Mouse (Mus musculus): ENCODE measurements around the gene Lpxn. TPM values are rescaled to one million over a fixed set of nuclear protein-coding genes. Genes with fewer than 3 reads are reported as not detected.
A peak's percentile ranks its signal among the peaks of the same experiment; 100 is the strongest.

The Lpxn gene
- polyA plus RNA-seq, 1 experiment from 2014 or later: 1.0 TPM

DNA sequence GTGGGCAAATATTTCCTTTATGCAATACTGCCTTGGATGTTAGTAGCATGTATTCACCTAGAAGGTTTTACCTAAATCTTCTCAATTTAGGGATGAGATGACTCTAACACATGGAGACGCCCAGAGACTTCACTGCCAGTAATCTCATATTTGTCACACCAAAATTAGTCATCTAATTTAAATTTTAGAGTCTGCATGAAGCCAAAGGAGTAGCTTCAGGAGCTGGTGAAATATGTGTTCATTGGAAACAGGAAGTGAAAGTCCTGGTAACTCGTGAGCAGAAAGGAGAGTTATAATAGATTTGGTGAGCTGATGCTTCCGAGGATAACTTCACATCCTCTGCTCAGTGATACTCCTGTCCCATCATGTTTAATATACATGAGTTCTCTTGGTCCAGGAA lies 5.1 kb downstream of the Lpxn start:
- POLR2A ChIA-PET: interaction anchor here (0.6 kb wide), 1 partner anchor 164 kb away, joined by 4 read pairs; no protein-coding TSS in a partner anchor
- TF ChIP-seq CTCF (IDR thresholded peaks at IDR 0.05): no peak
- in situ Hi-C loops (cut with MboI; ENCODE audit: low pct_unique_long_range_greater_than_20kb): loop anchor here (5.0 kb wide), 2 partner anchors 209 to 284 kb away; no protein-coding TSS in a partner anchor
- DNase-seq (ENCODE audit: low read depth, low spot score): no peak
- H3K27me3 ChIP-seq: no peaks in the 10 kb centered on the region
- CTCF ChIA-PET: interaction anchor here (1.2 to 2.2 kb wide), 3 partner anchors 19 to 205 kb away, joined by 4 to 7 read pairs (median 7); no protein-coding TSS in a partner anchor
- ATAC-seq: no peak

DNA sequence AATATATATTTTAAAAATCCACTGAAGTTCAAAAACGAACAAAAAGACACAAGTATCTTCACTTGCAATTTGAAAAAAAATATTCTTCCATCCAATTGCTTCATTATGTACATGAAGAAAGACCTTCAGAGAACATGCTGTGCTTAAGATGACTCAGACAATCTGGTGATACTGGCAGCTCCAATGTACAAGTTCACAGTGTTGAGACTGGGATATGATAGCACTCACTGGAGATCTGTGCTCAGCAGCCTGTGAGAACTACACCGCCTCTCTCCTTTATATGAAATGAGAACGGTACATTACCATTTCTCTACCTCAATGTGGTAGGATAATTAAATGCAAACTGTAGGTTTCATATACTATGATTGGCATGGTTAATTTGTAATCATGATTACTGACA lies 6.8 kb downstream of the Lpxn start:
- POLR2A ChIA-PET: no interaction called here
- TF ChIP-seq CTCF (IDR thresholded peaks at IDR 0.05): no peak
- no peak for ATAC-seq
- in situ Hi-C loops (cut with MboI; ENCODE audit: low pct_unique_long_range_greater_than_20kb): loop anchor here (5.0 kb wide), 2 partner anchors 211 to 286 kb away; no protein-coding TSS in a partner anchor
- no peaks in the 10 kb centered on the region for H3K27me3 ChIP-seq
- CTCF ChIA-PET: interaction anchor here (2.2 kb wide), 1 partner anchor 207 kb away, joined by 7 read pairs; no protein-coding TSS in a partner anchor
- no peak for DNase-seq (ENCODE audit: low read depth, low spot score)

DNA sequence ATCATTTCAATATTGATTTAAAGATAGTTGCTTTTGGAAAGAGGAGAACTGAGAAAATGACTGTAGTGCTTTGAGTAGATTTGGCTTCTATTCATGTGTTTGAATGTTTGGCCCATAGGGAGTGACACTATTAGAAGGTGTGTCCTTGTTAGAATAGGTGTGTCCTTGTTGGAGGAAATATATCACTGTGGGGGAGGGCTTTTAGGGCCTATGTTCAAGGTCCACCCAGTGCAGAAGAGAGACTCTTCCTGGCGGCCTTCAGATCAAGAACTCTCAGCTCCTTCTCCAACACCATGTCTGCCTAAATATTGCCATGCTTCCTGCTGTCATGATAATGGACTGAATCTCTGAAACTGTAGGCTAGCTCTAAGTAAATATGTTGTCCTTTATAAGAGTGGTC lies 8.2 kb downstream of the Lpxn start:
- DNase-seq (ENCODE audit: low read depth, low spot score) (no peak), ATAC-seq (no peak)
- CTCF ChIA-PET: no interaction called here

DNA sequence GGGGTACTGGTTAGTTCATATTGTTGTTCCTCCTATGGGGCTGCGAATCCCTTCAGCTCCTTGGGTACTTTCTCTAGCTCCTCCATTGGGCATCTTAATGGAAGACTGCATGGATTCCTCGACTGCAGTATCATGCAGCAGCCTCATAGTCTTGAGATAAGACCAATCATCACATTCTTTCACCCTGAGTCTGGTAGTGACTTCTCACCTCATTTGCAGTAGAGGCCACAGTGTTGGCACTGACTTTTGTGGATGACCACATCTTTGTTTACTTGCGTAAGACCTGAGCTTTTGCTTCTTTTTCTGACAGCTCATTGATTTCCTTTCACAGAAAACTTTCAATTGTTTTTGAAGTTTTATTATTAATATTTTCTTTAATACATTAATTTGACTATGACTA lies 9.7 kb downstream of the Lpxn start:
- ChIA-PET POLR2A (no interaction called here), CTCF (interaction anchor here (1.4 to 2.1 kb wide), 3 partner anchors 206 to 250 kb away, joined by 3 to 5 read pairs (median 4); partner anchors contain the start of gene Gm4952)
- in situ Hi-C loops (cut with MboI; ENCODE audit: low pct_unique_long_range_greater_than_20kb): no loop called here
- TF ChIP-seq CTCF (IDR thresholded peaks at IDR 0.05): no peak
- no peaks in the 10 kb centered on the region for H3K27me3 ChIP-seq
- DNase-seq (ENCODE audit: low read depth, low spot score): no peak
- no peak for ATAC-seq

More for the DNA sequence above, 8.2 kb downstream of the Lpxn start:
- no peak for TF ChIP-seq CTCF (IDR thresholded peaks at IDR 0.05)
- POLR2A ChIA-PET: no interaction called here
- in situ Hi-C loops (cut with MboI; ENCODE audit: low pct_unique_long_range_greater_than_20kb): loop anchor here (5.0 kb wide), 2 partner anchors 212 to 287 kb away; no protein-coding TSS in a partner anchor
- H3K27me3 ChIP-seq: no peaks in the 10 kb centered on the region

DNA sequence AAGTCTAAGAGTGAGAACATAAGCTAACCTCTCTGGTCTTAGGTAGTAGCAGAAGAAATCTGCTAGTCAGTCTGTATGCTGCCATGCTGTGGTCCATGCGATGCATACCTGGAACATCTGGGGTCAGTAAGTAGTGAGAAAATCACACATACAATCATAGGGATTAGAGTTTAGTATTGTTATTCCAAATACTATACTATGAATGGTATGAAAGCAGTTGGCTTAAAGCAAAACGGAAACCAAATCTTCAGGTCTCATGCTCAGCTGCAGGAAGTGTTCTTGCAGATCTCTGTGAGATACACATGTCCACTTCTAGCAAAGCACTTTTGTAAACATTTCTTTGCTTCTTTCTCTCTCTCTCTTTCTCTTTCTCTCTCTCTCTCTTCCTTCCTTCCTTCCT lies 10.2 kb downstream of the Lpxn start:
- in situ Hi-C loops (cut with MboI; ENCODE audit: low pct_unique_long_range_greater_than_20kb): no loop called here
- TF ChIP-seq CTCF (IDR thresholded peaks at IDR 0.05): no peak
- no peaks in the 10 kb centered on the region for H3K27me3 ChIP-seq
- DNase-seq (ENCODE audit: low read depth, low spot score): no peak
- ChIA-PET POLR2A (no interaction called here), CTCF (interaction anchor here (0.6 to 2.1 kb wide), 4 partner anchors 14 to 251 kb away, joined by 3 to 5 read pairs (median 4); partner anchors contain the start of gene Gm4952)
- no peak for ATAC-seq

DNA sequence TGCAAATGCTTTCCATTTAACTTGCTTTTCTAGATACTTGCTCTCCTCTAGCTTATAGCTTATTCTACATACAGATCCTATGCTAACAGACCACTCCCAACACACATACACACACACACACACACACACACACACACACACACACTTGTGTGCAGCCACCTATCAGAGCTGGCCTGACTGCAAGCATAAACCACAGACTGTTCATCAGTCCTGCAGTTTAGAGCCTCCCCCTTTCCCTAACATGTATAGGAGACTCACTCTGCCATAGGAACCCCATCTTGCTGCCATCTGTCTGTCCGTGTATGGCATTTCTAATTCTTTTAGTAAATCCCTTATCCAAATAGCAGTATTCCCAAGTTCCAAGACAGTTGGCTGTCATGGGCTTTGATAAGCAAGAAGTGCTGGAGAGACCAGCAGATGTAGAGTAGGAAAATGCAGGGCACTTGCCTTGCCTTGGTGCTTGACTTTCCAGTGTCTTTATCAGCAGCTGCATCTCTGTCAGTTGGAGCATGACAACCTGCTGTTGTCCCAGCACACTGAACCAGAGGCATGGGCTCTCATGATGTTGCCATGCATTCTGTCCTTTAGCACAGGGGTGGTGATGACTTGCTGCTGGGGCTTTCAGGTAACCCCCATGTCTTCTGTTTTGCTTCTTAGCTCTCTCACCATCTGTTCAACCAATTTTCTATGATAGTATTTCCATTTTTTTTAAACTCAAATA lies 16.8 kb downstream of the Lpxn start:
- in situ Hi-C loops (cut with MboI; ENCODE audit: low pct_unique_long_range_greater_than_20kb): no loop called here
- ChIA-PET CTCF (interaction anchor here (0.8 to 1.6 kb wide), 5 partner anchors 11 to 303 kb away, joined by 3 read pairs; no protein-coding TSS in a partner anchor), POLR2A (no interaction called here)
- no peak for DNase-seq (ENCODE audit: low read depth, low spot score)
- H3K27me3 ChIP-seq: peaks cover 4% of the 10 kb centered on the region
- TF ChIP-seq CTCF (IDR thresholded peaks at IDR 0.05): no peak
- no peak for ATAC-seq

DNA sequence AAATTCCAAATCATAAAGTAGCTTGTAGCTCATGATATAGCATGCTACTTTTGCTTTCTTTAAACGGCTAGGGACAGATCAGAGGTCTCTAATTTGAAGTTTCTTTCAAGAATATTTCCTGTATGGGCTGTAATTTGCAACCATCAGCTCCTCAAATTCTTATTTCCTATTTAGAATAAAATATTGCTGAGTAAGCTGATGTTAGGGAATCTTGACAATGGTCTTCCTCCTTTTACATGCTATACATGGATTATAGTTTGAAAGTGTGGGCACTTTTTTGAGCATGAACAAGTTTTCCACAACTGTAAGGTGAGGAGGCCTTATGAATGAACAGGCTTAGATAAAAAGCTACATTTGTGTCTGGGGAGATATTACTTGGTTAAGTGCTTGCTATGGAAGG lies 17.9 kb downstream of the Lpxn start:
- in situ Hi-C loops (cut with MboI; ENCODE audit: low pct_unique_long_range_greater_than_20kb): no loop called here
- ChIA-PET POLR2A (no interaction called here), CTCF (interaction anchor here (0.9 to 1.5 kb wide), 3 partner anchors 10 to 304 kb away, joined by 3 read pairs; no protein-coding TSS in a partner anchor)
- ATAC-seq (no peak), DNase-seq (ENCODE audit: low read depth, low spot score) (no peak)
- H3K27me3 ChIP-seq: peaks cover 4% of the 10 kb centered on the region
- TF ChIP-seq CTCF (IDR thresholded peaks at IDR 0.05): no peak

DNA sequence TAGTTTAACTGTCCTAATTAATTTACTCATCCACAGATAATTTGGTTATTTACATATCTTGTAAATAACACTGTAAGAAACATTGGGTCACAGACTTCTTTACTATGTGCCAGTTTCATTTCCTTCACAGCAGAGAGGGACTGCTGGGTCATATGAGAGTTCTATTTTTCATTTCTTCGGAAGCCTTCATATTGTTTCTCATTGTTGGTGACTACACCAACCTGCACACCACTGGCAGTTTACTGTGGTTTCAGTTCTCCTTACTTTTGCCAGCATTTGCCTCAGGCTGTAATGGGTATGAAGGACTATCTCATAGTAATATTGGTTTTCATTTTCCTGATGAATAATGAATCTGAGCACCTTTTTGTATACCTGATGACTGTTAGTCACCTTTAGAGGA lies 22.5 kb downstream of the Lpxn start:
- ATAC-seq (no peak), DNase-seq (ENCODE audit: low read depth, low spot score) (no peak)
- TF ChIP-seq CTCF (IDR thresholded peaks at IDR 0.05): no peak
- ChIA-PET POLR2A (no interaction called here), CTCF (interaction anchor here (2.1 to 2.9 kb wide), 3 partner anchors 17 to 300 kb away, joined by 7 to 13 read pairs (median 11); no protein-coding TSS in a partner anchor)
- peaks cover 4% of the 10 kb centered on the region for H3K27me3 ChIP-seq
- in situ Hi-C loops (cut with MboI; ENCODE audit: low pct_unique_long_range_greater_than_20kb): no loop called here

DNA sequence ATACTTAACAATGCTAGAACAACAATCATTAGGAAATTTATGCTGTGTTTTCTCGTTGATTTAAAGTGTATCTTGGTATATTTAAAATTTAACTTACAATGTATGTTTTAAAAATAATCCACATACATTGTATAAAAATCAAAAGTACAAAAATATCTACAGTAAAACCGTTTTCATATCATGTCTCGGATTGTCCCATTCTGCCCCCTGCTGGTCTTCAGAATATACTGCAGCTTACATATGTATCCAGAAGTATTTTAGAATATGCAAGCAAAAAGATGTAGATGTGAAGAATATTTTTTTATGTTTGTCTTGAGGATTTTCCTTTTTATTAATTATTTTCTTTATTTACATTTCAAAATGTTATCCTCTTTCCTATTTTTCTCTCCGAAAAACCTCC lies 24.4 kb downstream of the Lpxn start:
- POLR2A ChIA-PET: interaction anchor here (1.1 kb wide), 1 partner anchor 225 kb away, joined by 3 read pairs; no protein-coding TSS in a partner anchor
- peak; percentile 53 for TF ChIP-seq CTCF (IDR thresholded peaks at IDR 0.05)
- H3K27me3 ChIP-seq: peaks cover 4% of the 10 kb centered on the region
- in situ Hi-C loops (cut with MboI; ENCODE audit: low pct_unique_long_range_greater_than_20kb): no loop called here
- CTCF ChIA-PET: interaction anchor here (0.7 to 2.9 kb wide), 13 partner anchors 8 to 302 kb away, joined by 3 to 13 read pairs (median 3); no protein-coding TSS in a partner anchor
- DNase-seq (ENCODE audit: low read depth, low spot score) (no peak), ATAC-seq (no peak)

DNA sequence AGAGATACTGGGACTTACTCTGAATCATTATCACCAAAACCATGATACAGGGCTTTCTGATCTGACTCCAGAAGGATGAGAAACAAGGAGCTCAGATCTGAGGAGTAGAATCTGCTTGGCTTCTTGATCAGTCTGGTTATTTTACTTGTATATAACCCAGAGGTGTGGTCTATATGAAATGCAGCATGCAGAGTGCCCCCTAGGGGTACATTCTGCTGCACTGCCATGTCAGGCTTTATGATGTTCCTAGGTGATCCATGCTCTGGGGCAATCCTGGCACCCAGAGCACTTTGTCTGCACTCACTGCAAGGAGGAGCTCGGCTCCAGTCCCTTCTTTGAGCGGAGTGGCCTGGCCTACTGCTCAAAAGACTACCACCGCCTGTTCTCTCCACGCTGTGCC lies 28.6 kb downstream of the Lpxn start:
- ATAC-seq: no peak
- no peaks in the 10 kb centered on the region for H3K27me3 ChIP-seq
- ChIA-PET CTCF (interaction anchor here (0.7 to 1.6 kb wide), 4 partner anchors 11 to 307 kb away, joined by 3 to 7 read pairs (median 4); no protein-coding TSS in a partner anchor), POLR2A (interaction anchor here (0.6 kb wide), 1 partner anchor 356 kb away, joined by 3 read pairs; no protein-coding TSS in a partner anchor)
- in situ Hi-C loops (cut with MboI; ENCODE audit: low pct_unique_long_range_greater_than_20kb): no loop called here
- no peak for DNase-seq (ENCODE audit: low read depth, low spot score)
- no peak for TF ChIP-seq CTCF (IDR thresholded peaks at IDR 0.05)
